Mouse (Mus musculus): ENCODE measurements around the gene Slc23a4. TPM values are rescaled to one million over a fixed set of nuclear protein-coding genes. Genes with fewer than 3 reads are reported as not detected.

The Slc23a4 gene
- polyA plus RNA-seq, 1 experiment: not detected

GRCm38 (mm10) chr6:35002261-35002669, 14.1 kb upstream of the Slc23a4 start:
- Histone ChIP-seq H3K4me1 (ENCODE audit: control insufficient read depth, insufficient read depth, low read length) (no peaks in the 10 kb centered on the region), H3K27ac (ENCODE audit: insufficient read depth, low read depth, low read length) (no peak overlapping the region), H3K4me3 (ENCODE audit: insufficient read depth, low read length) (no peak overlapping the region)
- TF ChIP-seq POLR2A (IDR thresholded peaks at IDR 0.05; ENCODE audit: borderline replicate concordance, low read depth, low read length) (no peak), CTCF (IDR thresholded peaks at IDR 0.05; ENCODE audit: low read depth, low read length) (no peak)

GRCm38 (mm10) chr6:34999101-34999500, 10.9 kb upstream of the Slc23a4 start:
- TF ChIP-seq CTCF (IDR thresholded peaks at IDR 0.05; ENCODE audit: low read depth, low read length) (no peak), POLR2A (IDR thresholded peaks at IDR 0.05; ENCODE audit: borderline replicate concordance, low read depth, low read length) (no peak)
- H3K4me3 ChIP-seq (ENCODE audit: insufficient read depth, low read length): no peak overlapping the region

GRCm38 (mm10) chr6:34996496-34996895, 8.3 kb upstream of the Slc23a4 start:
- H3K4me3 ChIP-seq (ENCODE audit: insufficient read depth, low read length): no peak overlapping the region
- TF ChIP-seq CTCF (IDR thresholded peaks at IDR 0.05; ENCODE audit: low read depth, low read length) (no peak), POLR2A (IDR thresholded peaks at IDR 0.05; ENCODE audit: borderline replicate concordance, low read depth, low read length) (no peak)
- no peaks in the 10 kb centered on the region for H3K4me1 ChIP-seq (ENCODE audit: control insufficient read depth, insufficient read depth, low read length)
- H3K27ac ChIP-seq (ENCODE audit: insufficient read depth, low read depth, low read length): no peak overlapping the region

More at GRCm38 (mm10) chr6:34999101-34999500, 10.9 kb upstream of the Slc23a4 start:
- H3K27ac ChIP-seq (ENCODE audit: insufficient read depth, low read depth, low read length): no peak overlapping the region
- no peaks in the 10 kb centered on the region for H3K4me1 ChIP-seq (ENCODE audit: control insufficient read depth, insufficient read depth, low read length)

GRCm38 (mm10) chr6:34995265-34995681, 7.1 kb upstream of the Slc23a4 start:
- no peaks in the 10 kb centered on the region for H3K4me1 ChIP-seq (ENCODE audit: control insufficient read depth, insufficient read depth, low read length)
- H3K4me3 ChIP-seq (ENCODE audit: insufficient read depth, low read length): peak overlapping the region; percentile 48
- TF ChIP-seq POLR2A (IDR thresholded peaks at IDR 0.05; ENCODE audit: borderline replicate concordance, low read depth, low read length) (no peak), CTCF (IDR thresholded peaks at IDR 0.05; ENCODE audit: low read depth, low read length) (peak; percentile 79)
- no peak overlapping the region for H3K27ac ChIP-seq (ENCODE audit: insufficient read depth, low read depth, low read length)

- Histone ChIP-seq H3K4me3 (ENCODE audit: insufficient read depth, low read length) (peak overlapping the region; percentile 48), H3K27ac (ENCODE audit: insufficient read depth, low read depth, low read length) (no peak overlapping the region), H3K4me1 (ENCODE audit: control insufficient read depth, insufficient read depth, low read length) (no peaks in the 10 kb centered on the region)
- TF ChIP-seq POLR2A (IDR thresholded peaks at IDR 0.05; ENCODE audit: borderline replicate concordance, low read depth, low read length): no peak
- no peak for TF ChIP-seq CTCF (IDR thresholded peaks at IDR 0.05; ENCODE audit: low read depth, low read length)
Observed at GRCm38 (mm10) chr6:34994692-34995091, 6.5 kb upstream of the Slc23a4 start.

GRCm38 (mm10) chr6:34989263-34989662, 1.1 kb upstream of the Slc23a4 start:
- Histone ChIP-seq H3K4me3 (ENCODE audit: insufficient read depth, low read length) (no peak overlapping the region), H3K4me1 (ENCODE audit: control insufficient read depth, insufficient read depth, low read length) (peaks cover 4% of the 10 kb centered on the region), H3K27ac (ENCODE audit: insufficient read depth, low read depth, low read length) (no peak overlapping the region)
- TF ChIP-seq POLR2A (IDR thresholded peaks at IDR 0.05; ENCODE audit: borderline replicate concordance, low read depth, low read length) (no peak), CTCF (IDR thresholded peaks at IDR 0.05; ENCODE audit: low read depth, low read length) (no peak)

GRCm38 (mm10) chr6:34987085-34987645, 1.0 kb downstream of the Slc23a4 start:
- Histone ChIP-seq H3K4me1 (ENCODE audit: control insufficient read depth, insufficient read depth, low read length) (peaks cover 4% of the 10 kb centered on the region), H3K27ac (ENCODE audit: insufficient read depth, low read depth, low read length) (no peak overlapping the region), H3K4me3 (ENCODE audit: insufficient read depth, low read length) (no peak overlapping the region)
- TF ChIP-seq CTCF (IDR thresholded peaks at IDR 0.05; ENCODE audit: low read depth, low read length) (no peak), POLR2A (IDR thresholded peaks at IDR 0.05; ENCODE audit: borderline replicate concordance, low read depth, low read length) (no peak)

GRCm38 (mm10) chr6:34980661-34981060, 7.5 kb downstream of the Slc23a4 start:
- no peak overlapping the region for H3K27ac ChIP-seq (ENCODE audit: insufficient read depth, low read depth, low read length)
- no peak overlapping the region for H3K4me3 ChIP-seq (ENCODE audit: insufficient read depth, low read length)
- TF ChIP-seq CTCF (IDR thresholded peaks at IDR 0.05; ENCODE audit: low read depth, low read length) (no peak), POLR2A (IDR thresholded peaks at IDR 0.05; ENCODE audit: borderline replicate concordance, low read depth, low read length) (no peak)
- peaks cover under 1% of the 10 kb centered on the region; the same call in 1 of the 2 replicates for H3K4me1 ChIP-seq (ENCODE audit: control insufficient read depth, insufficient read depth, low read length)

- no peak for TF ChIP-seq POLR2A (IDR thresholded peaks at IDR 0.05; ENCODE audit: borderline replicate concordance, low read depth, low read length)
- no peak for TF ChIP-seq CTCF (IDR thresholded peaks at IDR 0.05; ENCODE audit: low read depth, low read length)
- H3K4me1 ChIP-seq (ENCODE audit: control insufficient read depth, insufficient read depth, low read length): no peaks in the 10 kb centered on the region
- H3K4me3 ChIP-seq (ENCODE audit: insufficient read depth, low read length): no peak overlapping the region
- no peak overlapping the region for H3K27ac ChIP-seq (ENCODE audit: insufficient read depth, low read depth, low read length)
Observed at GRCm38 (mm10) chr6:34979291-34979690, 8.9 kb downstream of the Slc23a4 start.

- no peak for TF ChIP-seq POLR2A (IDR thresholded peaks at IDR 0.05; ENCODE audit: borderline replicate concordance, low read depth, low read length)
- TF ChIP-seq CTCF (IDR thresholded peaks at IDR 0.05; ENCODE audit: low read depth, low read length): no peak
- Histone ChIP-seq H3K4me3 (ENCODE audit: insufficient read depth, low read length) (no peak overlapping the region), H3K4me1 (ENCODE audit: control insufficient read depth, insufficient read depth, low read length) (peaks cover 3% of the 10 kb centered on the region), H3K27ac (ENCODE audit: insufficient read depth, low read depth, low read length) (no peak overlapping the region)
Observed at GRCm38 (mm10) chr6:34971181-34971580, 17.0 kb downstream of the Slc23a4 start.
